Mouse (Mus musculus) liver, postnatal 0 days (tissue): ENCODE data around the gene Slc16a12. TPM values are rescaled to one million over a fixed set of nuclear protein-coding genes. Genes with fewer than 3 reads are reported as not detected.
A peak's percentile ranks its signal among the peaks of the same experiment; 100 is the strongest.

ENCODE experiments used
- ATAC-seq: fragments of 200-750 bp; cut with Nextera tagmentation; 2 replicates; pipeline ENCODE4 v1.8.0; 2017; ENCODE audit warnings: mild to moderate bottlenecking, moderate library complexity
- DNase-seq: peaks from one replicate; pipeline ENCODE4 v3.0.0-alpha.2; 2016
- H3K27ac ChIP-seq: fragments of 300-500 bp; sonication (generic); 2 replicates; pipeline ENCODE4 v1.5.1; 2014; ENCODE audit warnings: antibody characterized with exemption, moderate library complexity, mild to moderate bottlenecking, low read depth
- H3K27me3 ChIP-seq: fragments of 300-500 bp; sonication (generic); 2 replicates; pipeline ENCODE4 v1.6.1; 2014; ENCODE audit warnings: low read length, control low read depth, mixed read lengths; ENCODE audit not compliant: insufficient read depth
- H3K36me3 ChIP-seq: fragments of 300-500 bp; sonication (generic); replicated peaks from 2 replicates; pipeline ENCODE4 v1.6.1; 2014; ENCODE audit warnings: mild to moderate bottlenecking, control low read depth, low read length, moderate library complexity, mixed read lengths; ENCODE audit not compliant: insufficient read depth
- H3K4me1 ChIP-seq: fragments of 300-500 bp; sonication (generic); 2 replicates; pipeline ENCODE4 v1.6.1; 2014; ENCODE audit warnings: antibody characterized with exemption, mild to moderate bottlenecking, control low read depth; ENCODE audit not compliant: insufficient read depth
- H3K4me2 ChIP-seq: fragments of 300-500 bp; sonication (generic); 2 replicates; pipeline ENCODE4 v1.6.1; 2014; ENCODE audit warnings: low read depth, mild to moderate bottlenecking, low read length, moderate library complexity, mixed read lengths
- H3K4me3 ChIP-seq: fragments of 300-500 bp; sonication (generic); 2 replicates; pipeline ENCODE4 v1.5.1; 2014; ENCODE audit warnings: low read depth, low read length
- H3K9ac ChIP-seq: fragments of 300-500 bp; sonication (generic); replicated peaks from 2 replicates; pipeline ENCODE4 v1.6.1; 2014; ENCODE audit warnings: mild to moderate bottlenecking, moderate library complexity
- H3K9me3 ChIP-seq: fragments of 300-500 bp; sonication (generic); 2 replicates; pipeline ENCODE4 v1.6.1; 2016; ENCODE audit warnings: mild to moderate bottlenecking, control low read depth, low read length, mixed read lengths
- CTCF ChIP-seq: sonication (generic); IDR thresholded peaks from 2 replicates; pipeline ENCODE4 v1.5.1; 2016; ENCODE audit warnings: antibody characterized with exemption, low read depth
- EP300 ChIP-seq: IDR thresholded peaks from 2 replicates; pipeline ENCODE4 v1.6.1; 2016; ENCODE audit warnings: antibody characterized with exemption, low read depth, mild to moderate bottlenecking
- WGBS: fragments of 180-500 bp; shearing (Covaris S2); extraction: QIAGEN DNeasy Blood & Tissue Kit; methylation state at CpG from one replicate; pipeline ENCODE4 v1.1.7; 2014; ENCODE audit not compliant: insufficient replicate concordance; 5-methylcytosine and 5-hydroxymethylcytosine counted together
- polyA plus RNA-seq: library from polyadenylated mRNA; unstranded; fragments of >200 nt; fragmentation: Nextera tagmentation; extraction: Ambion mirVana; gene quantifications from 2 replicates; pipeline ENCODE4 v1.2.1, GENCODE M21; 2015

Slc16a12 gene
- polyA plus RNA-seq, 1 experiment from 2014 or later, result 22.6 TPM

DNA sequence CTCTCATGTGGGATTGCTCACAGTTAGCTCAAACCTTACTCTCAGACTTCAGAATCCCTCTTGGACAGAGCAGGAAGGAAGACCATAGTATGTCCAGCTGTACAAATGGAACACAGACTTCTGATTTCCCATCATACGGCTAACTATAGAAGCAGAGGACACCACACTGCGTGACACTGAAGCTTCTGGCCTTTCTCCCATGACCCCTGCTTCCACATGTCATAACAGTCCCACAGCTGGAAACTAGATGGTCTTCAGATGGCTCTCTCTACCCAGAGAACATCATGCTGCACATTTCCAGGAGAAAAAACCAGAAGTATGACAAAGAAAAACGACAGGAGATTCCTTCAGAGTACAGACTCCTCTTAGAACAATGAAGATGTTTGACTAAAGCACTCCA, 14.1 kb downstream of the Slc16a12 start:
- TF ChIP-seq CTCF (no peak), EP300 (no peak)
- Histone ChIP-seq H3K9me3 (no peaks in the 10 kb centered on the region), H3K27ac (no peak overlapping the region), H3K9ac (no peak overlapping the region), H3K4me3 (no peak overlapping the region), H3K27me3 (no peaks in the 10 kb centered on the region), H3K4me2 (no peak overlapping the region), H3K36me3 (no peaks in the 10 kb centered on the region), H3K4me1 (peaks cover 7% of the 10 kb centered on the region; the same call in 1 of the 2 replicates)
- WGBS, result 62% methylated on average over 3 of the region's 3 CpGs
- DNase-seq (no peak), ATAC-seq (no peak)

DNA sequence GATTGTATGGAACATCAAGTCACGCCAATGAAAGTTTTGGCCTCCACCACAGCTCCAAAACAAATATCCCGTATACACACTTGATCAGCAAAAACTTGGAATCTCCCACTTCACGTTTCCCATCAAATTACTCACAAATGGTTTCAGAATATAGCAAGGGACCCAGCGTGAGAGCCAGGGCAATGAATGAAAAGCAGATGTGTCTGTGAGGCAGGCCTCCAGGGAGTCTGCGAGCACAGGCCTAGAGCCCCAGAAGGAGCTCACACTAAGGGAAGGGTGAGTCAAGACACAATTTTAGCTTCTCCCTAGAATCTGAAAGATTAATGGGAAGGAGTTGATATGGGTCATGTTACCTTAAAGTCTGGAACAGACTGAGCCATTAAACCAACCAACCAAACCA, 15.7 kb downstream of the Slc16a12 start:
- Histone ChIP-seq H3K9me3 (no peaks in the 10 kb centered on the region; the same call in 1 of the 2 replicates), H3K9ac (no peak overlapping the region), H3K4me2 (no peak overlapping the region), H3K4me3 (no peak overlapping the region), H3K36me3 (no peaks in the 10 kb centered on the region), H3K27ac (no peak overlapping the region), H3K27me3 (no peaks in the 10 kb centered on the region), H3K4me1 (peaks cover 10% of the 10 kb centered on the region; the same call in 1 of the 2 replicates)
- no peak for ATAC-seq
- DNase-seq, result no peak
- 76% methylated on average over 5 of the region's 5 CpGs for WGBS
- TF ChIP-seq CTCF (no peak), EP300 (no peak)

DNA sequence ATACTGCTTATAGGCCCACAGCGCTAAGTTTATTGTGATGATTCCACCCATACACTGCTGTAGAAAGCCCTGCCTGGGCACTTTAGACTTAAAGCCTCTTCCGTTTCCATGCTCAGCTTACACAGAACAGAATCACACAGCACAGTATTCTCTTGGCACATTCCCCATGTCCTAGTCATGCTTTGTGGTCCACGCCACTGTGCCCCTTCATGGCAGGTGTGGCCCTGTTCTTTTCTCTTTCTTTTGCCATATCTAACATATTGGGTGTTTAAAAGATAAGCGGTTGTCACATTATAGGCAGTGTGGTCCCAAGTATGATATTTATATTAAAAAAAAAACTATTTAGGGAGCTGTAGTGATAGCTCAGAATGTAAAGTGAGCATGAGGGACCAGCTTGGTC, 16.5 kb downstream of the Slc16a12 start:
- Histone ChIP-seq H3K27ac (no peak overlapping the region), H3K36me3 (no peaks in the 10 kb centered on the region), H3K4me3 (no peak overlapping the region), H3K4me1 (peaks cover 11% of the 10 kb centered on the region; the same call in 1 of the 2 replicates), H3K9ac (no peak overlapping the region), H3K9me3 (no peaks in the 10 kb centered on the region; the same call in 1 of the 2 replicates), H3K27me3 (no peaks in the 10 kb centered on the region), H3K4me2 (no peak overlapping the region)
- DNase-seq, result no peak
- WGBS, result 87% methylated on average over 4 of the region's 4 CpGs
- TF ChIP-seq CTCF (no peak), EP300 (no peak)
- ATAC-seq, result no peak

DNA sequence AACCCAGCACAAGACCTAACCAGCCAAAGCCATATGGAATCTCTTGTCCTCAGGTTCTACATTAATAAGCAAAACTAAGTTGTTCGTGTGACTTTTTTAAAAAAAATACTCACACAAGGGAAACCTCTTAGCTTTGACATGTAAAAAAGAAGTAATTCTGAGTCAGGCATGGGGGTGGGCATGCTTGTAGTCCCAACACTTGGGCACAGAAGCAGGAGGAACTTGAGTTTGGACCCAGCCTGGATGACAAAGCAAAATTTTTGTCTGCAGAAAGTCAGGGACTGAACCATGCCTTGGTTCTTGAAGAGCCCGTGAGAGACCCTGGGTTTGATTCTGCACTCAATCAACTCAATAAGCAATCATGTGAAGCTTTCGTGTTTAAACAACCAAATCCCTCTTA, 17.6 kb downstream of the Slc16a12 start:
- no peak overlapping the region for H3K4me3 ChIP-seq
- no peaks in the 10 kb centered on the region; the same call in 1 of the 2 replicates for H3K9me3 ChIP-seq
- ATAC-seq (no peak), DNase-seq (no peak)
- TF ChIP-seq CTCF (no peak), EP300 (no peak)
- H3K4me1 ChIP-seq, result peaks cover 12% of the 10 kb centered on the region; the same call in 1 of the 2 replicates
- H3K27me3 ChIP-seq, result no peaks in the 10 kb centered on the region
- no peaks in the 10 kb centered on the region for H3K36me3 ChIP-seq
- H3K27ac ChIP-seq, result no peak overlapping the region
- no peak overlapping the region for H3K9ac ChIP-seq
- 55% methylated on average over 3 of the region's 3 CpGs for WGBS
- no peak overlapping the region for H3K4me2 ChIP-seq

DNA sequence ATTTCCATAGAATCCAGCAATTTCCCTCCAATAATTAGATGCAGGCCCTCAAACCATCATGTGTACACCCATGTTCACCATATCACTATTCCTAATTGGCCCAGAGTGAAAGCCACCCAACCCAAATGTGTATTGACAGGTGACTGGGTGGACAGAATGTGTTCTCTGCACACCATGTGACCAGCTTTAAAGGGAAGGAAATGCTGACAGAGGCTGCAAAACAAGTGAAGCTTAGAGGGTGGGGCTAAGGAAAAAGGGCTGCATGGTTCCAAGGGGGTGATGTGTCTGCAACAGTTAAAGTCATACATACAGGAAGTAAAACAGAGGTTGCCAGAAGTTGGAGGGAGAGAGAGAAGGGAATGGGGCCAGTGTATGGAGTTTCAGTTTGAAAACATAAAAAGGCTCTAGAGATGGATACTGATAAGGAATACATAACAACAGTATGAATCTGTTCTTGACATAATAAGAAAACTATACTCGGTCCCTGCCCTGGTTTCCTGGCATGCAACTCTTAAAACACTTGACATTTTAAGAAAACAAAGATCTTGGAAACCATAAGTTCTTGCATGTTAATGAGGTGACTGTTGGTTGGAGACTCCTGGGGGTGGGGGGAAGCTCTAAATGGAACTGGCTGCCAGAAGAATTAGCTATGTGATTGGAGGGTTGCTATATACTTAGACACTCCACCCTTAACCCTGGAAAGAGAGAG, 20.7 kb downstream of the Slc16a12 start:
- H3K4me3 ChIP-seq, result no peak overlapping the region
- TF ChIP-seq CTCF (no peak), EP300 (no peak)
- 63% methylated on average over 1 of the region's 1 CpGs for WGBS
- no peak overlapping the region for H3K4me2 ChIP-seq
- no peak; the same call in 1 of the 2 replicates for ATAC-seq
- H3K9ac ChIP-seq, result no peak overlapping the region
- H3K36me3 ChIP-seq, result no peaks in the 10 kb centered on the region
- peaks cover 12% of the 10 kb centered on the region; the same call in 1 of the 2 replicates for H3K4me1 ChIP-seq
- no peak overlapping the region for H3K27ac ChIP-seq
- no peaks in the 10 kb centered on the region for H3K27me3 ChIP-seq
- no peak for DNase-seq
- no peaks in the 10 kb centered on the region; the same call in 1 of the 2 replicates for H3K9me3 ChIP-seq

DNA sequence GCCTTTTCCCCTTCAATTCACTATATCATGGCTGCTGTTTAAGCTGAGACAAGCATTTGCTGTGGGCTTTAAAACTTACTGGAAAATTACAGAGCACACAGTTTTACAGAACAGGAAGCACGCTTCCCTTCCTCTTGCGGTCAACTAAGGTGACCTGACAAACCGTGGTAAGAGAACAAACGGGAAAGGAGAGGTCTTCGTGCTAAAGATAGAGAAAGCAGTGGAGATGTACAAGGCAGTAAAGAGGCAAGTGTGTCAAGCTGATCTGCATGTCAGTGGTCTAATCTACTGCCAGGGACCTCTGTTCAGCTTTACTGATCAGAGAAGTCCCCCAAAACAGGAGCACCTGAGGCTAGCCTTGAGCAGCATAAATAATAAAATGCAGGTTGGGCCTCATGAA, 21.7 kb downstream of the Slc16a12 start:
- H3K36me3 ChIP-seq, result no peaks in the 10 kb centered on the region
- H3K4me1 ChIP-seq, result peaks cover 11% of the 10 kb centered on the region; the same call in 1 of the 2 replicates
- no peak overlapping the region for H3K9ac ChIP-seq
- DNase-seq, result no peak
- no peak overlapping the region for H3K4me2 ChIP-seq
- H3K27me3 ChIP-seq, result no peaks in the 10 kb centered on the region
- no peaks in the 10 kb centered on the region; the same call in 1 of the 2 replicates for H3K9me3 ChIP-seq
- H3K4me3 ChIP-seq, result no peak overlapping the region
- TF ChIP-seq EP300, result no peak
- TF ChIP-seq CTCF, result no peak
- 27% methylated on average over 5 of the region's 5 CpGs for WGBS
- ATAC-seq, result no peak; the same call in 1 of the 2 replicates
- H3K27ac ChIP-seq, result peak overlapping the region; percentile 61
